Mouse (Mus musculus) MN1 (cell line): ENCODE results near the gene Ppp4c.

Experiments used
- DNase-seq: peaks from one replicate; pipeline ENCODE4 v3.0.0-alpha.2; 2016; ENCODE audit warnings: low spot score

Ppp4c gene

GRCm38 (mm10) chr7:126759050-126759671 lies 33.1 kb downstream of the Ppp4c start, which contains the start of gene Mapk3:
TSS of gene Mapk3 (plus strand) at chr7:126759601.
- DNase-seq: peak; percentile 92

DNA sequence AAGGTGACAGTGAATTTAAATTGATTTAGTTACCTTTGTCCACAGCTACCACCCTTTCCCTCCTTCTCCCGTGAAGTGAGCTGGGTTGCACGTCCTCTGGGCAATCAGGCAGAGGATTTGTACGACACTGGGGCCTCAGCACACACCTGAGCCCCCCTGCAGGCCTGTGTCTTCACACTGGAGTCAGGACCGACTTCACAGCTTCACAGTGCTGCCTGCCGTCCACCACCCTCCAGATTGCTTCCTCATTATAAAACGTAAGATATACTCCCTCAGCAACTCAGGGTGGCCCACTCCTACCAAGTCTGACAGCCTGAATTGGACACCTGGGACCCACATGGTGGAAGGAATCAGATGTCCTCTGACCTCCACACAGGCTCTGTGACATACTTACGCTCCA lies 33.8 kb downstream of the Ppp4c start:
- no peak for DNase-seq

DNA sequence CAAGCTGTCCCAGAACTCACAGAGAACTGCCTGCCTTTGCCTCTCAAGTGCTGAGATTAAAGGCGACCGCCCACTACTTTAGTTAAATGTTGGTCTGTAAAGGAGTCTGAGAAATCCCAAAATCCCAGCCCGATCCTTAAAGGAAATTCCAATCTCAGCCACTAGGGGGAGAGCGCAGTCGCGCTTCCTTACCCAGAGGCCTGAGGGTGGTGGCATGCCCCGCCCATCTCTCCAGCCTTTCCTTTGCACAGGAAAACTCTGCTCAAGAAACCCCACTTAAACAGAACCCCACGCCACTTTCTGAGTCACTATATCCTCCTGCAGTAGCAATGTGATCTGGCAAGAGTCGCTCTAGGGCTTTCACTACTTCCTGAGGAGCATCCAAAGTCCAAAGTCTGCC lies 37.4 kb downstream of the Ppp4c start:
- DNase-seq: peak; percentile 90

GRCm38 (mm10) chr7:126749582-126750343 lies 42.5 kb downstream of the Ppp4c start:
- no peak for DNase-seq

DNA sequence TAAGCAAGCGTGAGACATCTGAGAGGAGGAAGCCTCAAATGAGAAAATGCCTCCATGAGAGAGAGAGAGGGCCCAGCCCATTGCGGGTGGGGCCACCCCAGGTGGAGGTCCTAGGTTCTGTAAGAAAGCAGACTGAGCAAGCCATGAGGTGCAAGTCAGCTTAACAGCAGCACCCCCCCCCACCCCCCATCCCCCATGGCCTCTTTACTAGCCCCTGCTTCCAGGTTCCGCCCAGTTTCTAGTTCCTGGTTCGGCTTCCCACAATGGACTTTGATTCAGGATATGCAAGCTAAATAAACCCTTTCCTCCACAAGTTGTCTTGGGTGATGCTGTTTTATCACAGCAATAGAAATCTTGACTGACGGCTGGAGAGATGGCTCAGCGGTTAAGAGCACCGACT lies 43.5 kb downstream of the Ppp4c start:
- DNase-seq: no peak

DNA sequence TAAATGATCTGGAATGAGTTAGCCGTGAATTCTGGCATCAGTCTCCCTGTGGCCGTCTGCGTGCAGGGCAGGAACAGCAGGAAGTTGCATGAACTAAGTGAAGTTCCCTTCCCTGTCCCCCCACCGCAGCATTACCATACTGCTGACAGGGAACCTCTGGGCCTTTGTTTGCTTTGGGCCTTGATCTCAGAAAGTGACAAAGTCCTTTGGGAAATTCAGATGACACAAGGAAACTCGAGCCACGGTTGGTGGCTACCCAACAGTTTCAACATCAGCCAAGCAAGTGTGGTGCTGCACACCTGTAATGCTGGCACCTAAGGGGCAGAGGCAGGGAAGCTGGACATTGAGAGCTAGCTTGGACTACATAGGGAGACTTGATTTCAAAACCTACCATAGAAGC lies 45.5 kb downstream of the Ppp4c start:
- no peak for DNase-seq

DNA sequence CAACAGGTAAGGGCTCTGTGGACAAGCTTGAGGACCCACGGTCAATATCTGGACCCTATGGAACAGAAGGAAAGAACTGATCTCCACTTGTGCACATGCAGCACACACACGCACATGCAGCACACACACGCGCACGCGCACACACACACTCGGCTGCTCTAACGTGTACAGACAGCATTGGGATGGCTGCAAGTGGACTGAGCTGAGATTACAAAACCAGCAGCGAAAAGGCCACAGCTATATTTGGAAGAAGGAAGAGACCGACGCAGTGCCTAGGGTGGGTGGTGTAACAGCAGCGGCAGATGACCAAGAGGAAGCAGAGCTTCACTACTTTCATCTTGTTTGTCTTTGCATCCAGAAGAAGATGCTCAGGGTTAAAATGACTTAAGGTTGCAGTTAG lies 46.2 kb downstream of the Ppp4c start:
- no peak for DNase-seq

- no peak for DNase-seq
Observed at GRCm38 (mm10) chr7:126741964-126742482, 50.3 kb downstream of the Ppp4c start.

DNA sequence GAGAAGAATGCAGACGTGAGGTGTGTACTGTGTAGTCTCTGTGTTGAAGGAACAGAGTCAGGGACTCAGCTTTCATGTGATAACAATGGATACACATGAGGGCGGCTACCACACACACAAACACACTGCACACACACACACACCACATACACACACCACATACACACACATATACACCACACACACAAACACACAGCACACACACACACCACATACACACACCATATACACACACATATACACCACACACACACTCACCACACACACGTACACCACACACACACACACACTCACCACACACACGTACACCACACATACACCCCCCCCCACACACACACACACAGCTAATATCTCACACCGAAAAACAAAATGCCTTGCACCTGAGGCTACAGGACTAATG lies 50.8 kb downstream of the Ppp4c start:
- DNase-seq: no peak

- peak; percentile 25 for DNase-seq
Observed at GRCm38 (mm10) chr7:126740977-126741376, 51.3 kb downstream of the Ppp4c start.

DNA sequence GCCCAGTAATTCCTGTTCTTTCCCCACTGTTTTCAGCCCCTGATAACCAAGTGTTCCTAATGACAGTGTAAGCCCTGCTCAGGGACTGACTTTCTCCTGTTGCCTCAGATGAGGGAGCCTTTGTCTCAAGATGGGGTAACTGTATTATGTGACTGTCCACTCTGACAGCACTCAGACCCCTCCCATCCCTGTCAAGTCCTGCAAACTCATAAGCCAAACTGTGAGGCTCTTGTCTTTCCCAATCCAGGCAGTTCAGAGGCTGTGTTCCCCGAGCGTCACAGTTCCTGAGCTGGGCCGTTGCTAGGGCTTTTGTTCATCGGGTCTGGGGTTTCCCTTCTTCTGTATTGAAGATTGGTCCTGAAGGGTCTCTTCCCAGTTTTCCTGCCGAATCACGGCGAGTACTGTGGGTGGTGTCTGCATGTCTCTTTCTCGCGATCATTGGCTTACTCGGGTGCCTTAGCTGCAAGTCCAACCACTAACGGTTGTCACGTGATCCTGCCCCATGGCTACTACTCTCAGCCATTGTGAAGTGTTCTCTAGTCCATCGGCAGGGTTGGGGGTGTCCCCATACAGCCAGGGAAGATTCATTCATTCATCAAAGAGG lies 52.1 kb downstream of the Ppp4c start:
- peak; percentile 91 for DNase-seq

- DNase-seq: peak; percentile 55
Observed at GRCm38 (mm10) chr7:126739551-126739950, 52.7 kb downstream of the Ppp4c start.

DNA sequence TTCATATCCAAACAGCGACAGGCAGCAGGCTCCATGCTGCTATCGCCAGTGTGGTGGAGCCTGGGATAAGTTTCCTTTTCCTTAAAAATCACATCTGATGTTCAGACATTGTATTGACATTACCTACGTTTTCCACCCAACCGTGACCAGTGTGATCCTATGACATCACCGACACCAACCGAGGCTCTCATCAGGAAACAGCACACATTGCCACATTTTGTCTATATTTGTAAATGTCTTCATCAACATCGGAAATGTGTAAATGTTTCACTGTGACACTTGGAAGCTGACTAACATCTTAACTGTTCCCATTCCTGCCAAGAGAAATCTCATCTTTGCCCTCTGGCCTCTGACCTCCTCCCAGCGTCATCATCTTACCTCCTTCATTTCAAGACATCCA lies 56.2 kb downstream of the Ppp4c start:
- no peak for DNase-seq
